Mouse (Mus musculus): Measurements from ENCODE around the gene Fgfr2. TPM values are rescaled to one million over a fixed set of nuclear protein-coding genes. Genes with fewer than 3 reads are reported as not detected.
A peak's percentile ranks its signal among the peaks of the same experiment; 100 is the strongest.

Fgfr2 gene
- total and polyA plus RNA-seq, 2 experiments from 2014 or later = 17.1 to 47.6 TPM

DNA sequence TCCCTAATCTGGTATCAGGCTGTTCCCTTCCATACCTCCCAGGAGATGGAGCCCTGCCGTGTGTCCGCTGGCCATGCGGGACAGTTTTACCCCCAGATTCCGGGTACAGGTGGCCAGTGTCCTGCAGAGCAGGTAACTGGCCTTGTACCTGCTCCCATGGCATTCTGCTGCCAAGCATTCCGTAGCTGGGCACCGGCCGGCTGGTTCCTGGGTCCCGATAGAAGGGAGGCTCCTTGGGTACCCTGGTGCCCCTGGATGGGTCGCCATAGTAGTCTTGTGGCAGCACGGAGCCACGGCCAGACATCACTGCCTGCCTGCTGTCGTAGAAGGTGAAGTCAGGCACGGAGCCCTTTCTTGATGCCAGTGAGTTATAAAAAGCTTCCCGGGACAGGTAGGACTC lies 108.5 kb downstream of the Fgfr2 start:
- DNase-seq (no peak), ATAC-seq (no peak)
- Histone ChIP-seq H3K9ac (no peak overlapping the region), H3K36me3 (ENCODE audit: insufficient read depth) (no peaks in the 10 kb centered on the region), H3K4me3 (ENCODE audit: low read depth, low read length) (no peak overlapping the region), H3K27ac (ENCODE audit: low read depth, low read length) (no peak overlapping the region), H3K4me2 (ENCODE audit: low read depth) (no peak overlapping the region), H3K4me1 (ENCODE audit: insufficient read depth) (peaks cover 27% of the 10 kb centered on the region), H3K9me3 (ENCODE audit: low read length) (no peaks in the 10 kb centered on the region), H3K27me3 (ENCODE audit: insufficient read depth, low read length) (no peaks in the 10 kb centered on the region)
- WGBS = 87% methylated on average over 14 of the region's 14 CpGs
- no peak for TF ChIP-seq CTCF (IDR thresholded peaks at IDR 0.05; ENCODE audit: low read depth)

DNA sequence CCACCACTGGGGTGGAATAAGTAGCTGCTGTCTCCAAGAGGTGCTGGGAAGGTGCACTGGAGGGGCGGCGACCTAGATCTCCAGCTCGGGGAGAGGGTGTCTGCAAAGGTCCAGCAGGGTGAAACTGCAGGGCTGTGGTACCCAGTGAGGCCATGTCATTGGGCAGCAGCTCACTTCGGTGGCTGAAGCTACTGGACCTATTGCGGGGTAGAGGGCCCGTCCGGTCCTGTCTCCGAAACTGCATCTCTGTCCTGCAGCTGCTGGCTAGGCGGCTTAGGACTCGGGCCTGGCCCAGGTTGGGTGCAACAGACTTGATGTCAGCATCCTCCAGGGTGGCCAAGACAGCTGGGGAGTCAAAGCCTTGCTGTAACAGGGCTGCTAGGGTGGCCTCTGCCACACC lies 109.2 kb downstream of the Fgfr2 start:
- no peak for ATAC-seq
- no peaks in the 10 kb centered on the region for H3K27me3 ChIP-seq (ENCODE audit: insufficient read depth, low read length)
- TF ChIP-seq CTCF (IDR thresholded peaks at IDR 0.05; ENCODE audit: low read depth) = no peak
- 93% methylated on average over 10 of the region's 10 CpGs for WGBS
- H3K4me1 ChIP-seq (ENCODE audit: insufficient read depth) = peaks cover 27% of the 10 kb centered on the region
- no peak overlapping the region for H3K4me2 ChIP-seq (ENCODE audit: low read depth)
- H3K36me3 ChIP-seq (ENCODE audit: insufficient read depth) = no peaks in the 10 kb centered on the region
- no peak overlapping the region for H3K4me3 ChIP-seq (ENCODE audit: low read depth, low read length)
- H3K9ac ChIP-seq = no peak overlapping the region
- no peaks in the 10 kb centered on the region for H3K9me3 ChIP-seq (ENCODE audit: low read length)
- DNase-seq = no peak
- H3K27ac ChIP-seq (ENCODE audit: low read depth, low read length) = no peak overlapping the region

DNA sequence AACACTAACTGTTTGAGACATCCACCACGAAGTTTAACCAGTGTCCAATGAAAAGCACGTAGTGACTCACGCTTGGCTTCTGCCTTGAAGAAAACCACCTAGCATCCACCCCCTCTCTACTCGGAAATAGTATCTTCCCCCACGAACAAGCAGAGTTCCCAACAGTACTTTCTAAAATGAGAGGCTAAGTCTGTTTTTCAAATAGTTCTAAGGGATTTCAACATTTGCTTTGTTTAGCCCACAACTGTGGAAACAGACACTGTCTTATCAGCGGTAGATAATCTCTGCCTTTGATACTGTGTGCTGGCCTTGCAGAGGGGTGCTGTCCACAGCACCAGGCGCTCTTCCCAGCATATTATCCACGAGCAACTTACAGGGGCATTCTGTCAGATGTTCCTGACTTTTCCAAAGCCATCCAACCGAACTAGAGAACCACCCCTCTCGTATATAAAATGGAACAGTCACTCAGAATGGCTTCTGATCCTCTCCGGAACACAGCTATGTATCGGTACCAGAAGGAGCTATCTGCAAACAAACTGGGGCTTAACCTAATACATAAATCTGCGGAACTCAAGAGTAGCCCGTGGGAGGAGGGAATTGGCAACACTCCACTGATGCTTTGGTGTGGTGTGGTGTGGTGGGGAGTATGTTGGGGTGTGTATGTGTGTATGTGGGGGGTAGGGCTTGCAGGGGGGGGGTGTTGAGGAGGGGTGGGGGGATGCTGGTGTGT lies 110.3 kb downstream of the Fgfr2 start:
- H3K4me1 ChIP-seq (ENCODE audit: insufficient read depth) = peaks cover 27% of the 10 kb centered on the region
- DNase-seq = no peak
- no peak overlapping the region for H3K27ac ChIP-seq (ENCODE audit: low read depth, low read length)

DNA sequence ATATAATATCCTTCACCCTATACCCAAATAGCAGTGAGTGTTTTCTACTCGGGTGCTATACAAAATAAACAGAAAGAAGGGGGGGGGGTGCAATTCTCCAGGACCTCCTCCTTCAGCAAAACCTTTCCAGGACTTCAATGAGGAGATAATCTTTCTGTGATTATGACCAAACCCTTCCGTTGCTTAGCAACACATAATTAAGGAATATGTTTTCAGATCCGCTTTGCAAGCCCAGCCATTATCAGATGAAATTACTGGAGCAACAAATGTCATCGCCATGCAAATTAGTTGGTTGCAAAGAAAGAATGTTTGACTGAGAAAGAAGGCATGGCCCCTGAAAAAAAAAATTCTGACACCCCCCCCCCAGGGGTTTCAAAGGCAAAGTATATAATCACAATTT lies 111.5 kb downstream of the Fgfr2 start:
- Histone ChIP-seq H3K4me3 (ENCODE audit: low read depth, low read length) (no peak overlapping the region), H3K9ac (no peak overlapping the region), H3K27ac (ENCODE audit: low read depth, low read length) (peak overlapping the region; percentile 60), H3K9me3 (ENCODE audit: low read length) (no peaks in the 10 kb centered on the region), H3K27me3 (ENCODE audit: insufficient read depth, low read length) (no peaks in the 10 kb centered on the region), H3K4me2 (ENCODE audit: low read depth) (peak overlapping the region; percentile 17), H3K36me3 (ENCODE audit: insufficient read depth) (no peaks in the 10 kb centered on the region), H3K4me1 (ENCODE audit: insufficient read depth) (peaks cover 27% of the 10 kb centered on the region)
- no peak for DNase-seq
- 13% methylated on average over 4 of the region's 4 CpGs for WGBS
- no peak for TF ChIP-seq CTCF (IDR thresholded peaks at IDR 0.05; ENCODE audit: low read depth)
- ATAC-seq = peak; percentile 64

More for the DNA sequence above, 110.3 kb downstream of the Fgfr2 start:
- Histone ChIP-seq H3K4me3 (ENCODE audit: low read depth, low read length) (no peak overlapping the region), H3K36me3 (ENCODE audit: insufficient read depth) (no peaks in the 10 kb centered on the region), H3K9me3 (ENCODE audit: low read length) (no peaks in the 10 kb centered on the region), H3K27me3 (ENCODE audit: insufficient read depth, low read length) (no peaks in the 10 kb centered on the region), H3K4me2 (ENCODE audit: low read depth) (no peak overlapping the region), H3K9ac (no peak overlapping the region)
- WGBS = 53% methylated on average over 14 of the region's 14 CpGs
- TF ChIP-seq CTCF (IDR thresholded peaks at IDR 0.05; ENCODE audit: low read depth) = no peak
- no peak for ATAC-seq

DNA sequence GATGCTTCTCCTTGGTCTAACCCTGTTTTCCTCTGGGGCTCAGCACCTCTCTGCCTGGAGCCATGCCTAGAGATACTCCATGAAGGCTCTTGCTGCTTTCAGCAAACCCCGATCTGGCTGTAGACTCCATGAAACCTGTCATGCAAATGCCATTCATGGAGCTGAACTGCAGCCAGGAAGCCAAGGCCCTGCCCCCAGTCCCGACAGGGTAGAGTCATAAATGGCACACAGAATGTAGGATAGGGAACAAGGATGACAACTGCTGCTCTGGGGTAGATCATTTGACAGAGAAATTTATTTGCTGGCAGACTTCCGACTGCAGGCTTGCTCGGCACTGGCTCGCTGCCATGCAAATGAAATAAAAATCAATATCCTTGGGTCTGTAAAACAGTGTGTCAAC lies 112.0 kb downstream of the Fgfr2 start:
- WGBS = 6% methylated on average over 5 of the region's 5 CpGs
- ATAC-seq (peak; percentile 75), DNase-seq (peak; percentile 71)
- Histone ChIP-seq H3K36me3 (ENCODE audit: insufficient read depth) (no peaks in the 10 kb centered on the region), H3K4me1 (ENCODE audit: insufficient read depth) (peaks cover 27% of the 10 kb centered on the region), H3K4me2 (ENCODE audit: low read depth) (peak overlapping the region; percentile 17), H3K27me3 (ENCODE audit: insufficient read depth, low read length) (no peaks in the 10 kb centered on the region), H3K9me3 (ENCODE audit: low read length) (no peaks in the 10 kb centered on the region), H3K27ac (ENCODE audit: low read depth, low read length) (peak overlapping the region; percentile 60), H3K9ac (no peak overlapping the region), H3K4me3 (ENCODE audit: low read depth, low read length) (no peak overlapping the region)
- TF ChIP-seq CTCF (IDR thresholded peaks at IDR 0.05; ENCODE audit: low read depth) = no peak

DNA sequence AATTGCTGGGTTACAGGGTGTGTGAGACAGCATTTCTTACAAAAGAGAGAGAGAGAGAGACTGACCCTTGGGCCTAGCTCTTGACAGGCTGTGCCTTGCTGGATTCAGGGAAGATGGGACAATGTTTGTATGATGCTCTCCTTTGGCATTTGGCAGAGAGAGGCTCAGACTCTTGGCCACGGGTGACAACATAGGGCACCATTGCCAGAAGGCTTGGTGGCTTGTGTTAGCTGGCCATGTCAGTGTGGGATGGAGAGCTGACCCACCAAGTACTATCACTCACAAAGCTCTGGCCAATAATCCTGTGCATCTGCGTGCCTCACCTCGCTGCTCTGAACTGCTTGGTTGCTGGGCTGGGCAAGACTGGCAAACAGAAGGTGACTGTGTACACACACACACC lies 112.7 kb downstream of the Fgfr2 start:
- Histone ChIP-seq H3K4me2 (ENCODE audit: low read depth) (no peak overlapping the region), H3K4me3 (ENCODE audit: low read depth, low read length) (no peak overlapping the region), H3K36me3 (ENCODE audit: insufficient read depth) (no peaks in the 10 kb centered on the region), H3K9ac (no peak overlapping the region), H3K27me3 (ENCODE audit: insufficient read depth, low read length) (no peaks in the 10 kb centered on the region), H3K27ac (ENCODE audit: low read depth, low read length) (peak overlapping the region; percentile 60), H3K4me1 (ENCODE audit: insufficient read depth) (peaks cover 23% of the 10 kb centered on the region), H3K9me3 (ENCODE audit: low read length) (no peaks in the 10 kb centered on the region)
- no peak for TF ChIP-seq CTCF (IDR thresholded peaks at IDR 0.05; ENCODE audit: low read depth)
- ATAC-seq (no peak), DNase-seq (no peak)
- 74% methylated on average over 3 of the region's 3 CpGs for WGBS

DNA sequence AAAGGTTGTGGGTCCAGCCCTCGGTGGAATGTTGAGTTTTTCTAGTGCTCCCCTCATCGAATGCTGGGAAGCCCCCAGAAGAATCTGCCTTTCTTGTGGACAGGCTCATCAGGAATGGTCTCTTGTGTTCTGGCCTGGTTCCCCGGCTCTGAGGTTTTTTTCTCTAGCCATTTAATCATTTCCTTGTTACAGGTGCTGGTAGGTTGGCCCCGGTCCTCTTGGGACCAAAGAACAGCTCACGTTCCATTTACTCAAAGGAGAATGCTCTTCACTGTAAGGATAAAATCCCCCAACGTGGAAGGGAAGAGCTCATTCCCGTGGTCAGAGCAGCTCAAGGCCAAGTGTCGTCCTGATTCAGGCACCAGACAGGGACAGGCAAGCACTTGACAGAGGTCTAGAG lies 113.5 kb downstream of the Fgfr2 start:
- Histone ChIP-seq H3K9ac (no peak overlapping the region), H3K4me2 (ENCODE audit: low read depth) (no peak overlapping the region), H3K9me3 (ENCODE audit: low read length) (no peaks in the 10 kb centered on the region), H3K4me3 (ENCODE audit: low read depth, low read length) (no peak overlapping the region), H3K27ac (ENCODE audit: low read depth, low read length) (no peak overlapping the region), H3K36me3 (ENCODE audit: insufficient read depth) (no peaks in the 10 kb centered on the region), H3K4me1 (ENCODE audit: insufficient read depth) (peaks cover 20% of the 10 kb centered on the region), H3K27me3 (ENCODE audit: insufficient read depth, low read length) (no peaks in the 10 kb centered on the region)
- ATAC-seq = no peak
- 82% methylated on average over 8 of the region's 8 CpGs for WGBS
- TF ChIP-seq CTCF (IDR thresholded peaks at IDR 0.05; ENCODE audit: low read depth) = no peak
- DNase-seq = no peak

Data from forebrain, postnatal 0 days (tissue).